Mouse (Mus musculus) limb, embryonic 13.5 days (tissue): ENCODE measurements around the gene Dedd2. TPM values are rescaled to one million over a fixed set of nuclear protein-coding genes. Genes with fewer than 3 reads are reported as not detected.
A peak's percentile ranks its signal among the peaks of the same experiment; 100 is the strongest.

Experiments used
- ATAC-seq: fragments of 200-750 bp; cut with Nextera tagmentation; 2 replicates; pipeline ENCODE4 v1.8.0; 2017; ENCODE audit warnings: low read depth, moderate number of reproducible peaks, moderate TSS enrichment; ENCODE audit not compliant: low FRiP score
- H3K27ac ChIP-seq: fragments of 300-500 bp; sonication (generic); 2 replicates; pipeline ENCODE4 v1.5.1; 2015; ENCODE audit warnings: inconsistent platforms, mild to moderate bottlenecking, moderate library complexity
- H3K27me3 ChIP-seq: fragments of 300-500 bp; sonication (generic); 2 replicates; pipeline ENCODE4 v1.6.1; 2015; ENCODE audit warnings: mild to moderate bottlenecking, inconsistent platforms
- H3K36me3 ChIP-seq: fragments of 300-500 bp; sonication (generic); 2 replicates; pipeline ENCODE4 v1.6.1; 2015; ENCODE audit warnings: inconsistent platforms, mild to moderate bottlenecking, moderate library complexity
- H3K4me1 ChIP-seq: fragments of 300-500 bp; sonication (generic); 2 replicates; pipeline ENCODE4 v1.6.1; 2015; ENCODE audit warnings: inconsistent platforms
- H3K4me2 ChIP-seq: fragments of 300-500 bp; sonication (generic); replicated peaks from 2 replicates; pipeline ENCODE4 v1.6.1; 2015; ENCODE audit warnings: inconsistent platforms, mild to moderate bottlenecking, moderate library complexity
- H3K4me3 ChIP-seq: fragments of 300-500 bp; sonication (generic); 2 replicates; pipeline ENCODE4 v1.5.1; 2015; ENCODE audit warnings: moderate library complexity, mild to moderate bottlenecking, inconsistent platforms
- H3K9ac ChIP-seq: fragments of 300-500 bp; sonication (generic); 2 replicates; pipeline ENCODE4 v1.6.1; 2015; ENCODE audit warnings: mild to moderate bottlenecking, inconsistent platforms
- H3K9me3 ChIP-seq: fragments of 300-500 bp; sonication (generic); 2 replicates; pipeline ENCODE4 v1.6.1; 2016; ENCODE audit warnings: inconsistent platforms
- WGBS: fragments of 180-500 bp; shearing (Covaris S2); methylation state at CpG from one replicate; pipeline ENCODE4 v1.1.7; 2015; 5-methylcytosine and 5-hydroxymethylcytosine counted together
- microRNA-seq: library from miRNA; unstranded; fragments of <30 nt; microRNA quantifications from one replicate; pipeline ENCODE4, GENCODE M21; 2016
- polyA plus RNA-seq: library from polyadenylated mRNA; unstranded; fragments of >200 nt; fragmentation: Nextera tagmentation; extraction: Ambion mirVana; gene quantifications from 2 replicates; pipeline ENCODE4 v1.2.1, GENCODE M21; 2015

Gene Dedd2
- polyA plus RNA-seq, 1 experiment from 2014 or later = 10.5 TPM

DNA sequence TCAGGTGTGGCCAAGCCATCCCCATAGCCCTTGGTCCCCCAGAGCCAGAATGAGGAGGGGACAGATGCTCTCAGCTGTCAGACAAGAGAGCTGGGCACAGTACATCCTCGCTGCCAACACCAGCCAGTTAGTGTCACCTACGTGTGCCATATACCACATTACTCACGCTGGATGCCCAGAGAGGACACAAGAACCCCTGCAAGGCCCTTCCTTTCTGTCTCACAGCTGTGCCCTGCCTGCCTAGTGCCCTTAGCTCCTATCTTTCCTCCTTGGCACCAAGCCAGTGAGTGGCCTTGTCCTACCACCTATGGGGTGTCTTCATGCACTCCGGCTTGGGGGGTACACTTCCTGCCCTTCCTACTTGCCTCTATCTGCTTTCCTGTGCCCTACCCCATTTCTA is 65.8 kb downstream of the Dedd2 start:
- WGBS = 81% methylated on average over 4 of the region's 4 CpGs
- ATAC-seq = no peak
- Histone ChIP-seq H3K9ac (no peak overlapping the region), H3K9me3 (no peaks in the 10 kb centered on the region), H3K27me3 (peaks cover 5% of the 10 kb centered on the region; the same call in 1 of the 2 replicates), H3K27ac (no peak overlapping the region), H3K4me1 (peaks cover 67% of the 10 kb centered on the region), H3K36me3 (no peaks in the 10 kb centered on the region), H3K4me2 (no peak overlapping the region), H3K4me3 (no peak overlapping the region)

DNA sequence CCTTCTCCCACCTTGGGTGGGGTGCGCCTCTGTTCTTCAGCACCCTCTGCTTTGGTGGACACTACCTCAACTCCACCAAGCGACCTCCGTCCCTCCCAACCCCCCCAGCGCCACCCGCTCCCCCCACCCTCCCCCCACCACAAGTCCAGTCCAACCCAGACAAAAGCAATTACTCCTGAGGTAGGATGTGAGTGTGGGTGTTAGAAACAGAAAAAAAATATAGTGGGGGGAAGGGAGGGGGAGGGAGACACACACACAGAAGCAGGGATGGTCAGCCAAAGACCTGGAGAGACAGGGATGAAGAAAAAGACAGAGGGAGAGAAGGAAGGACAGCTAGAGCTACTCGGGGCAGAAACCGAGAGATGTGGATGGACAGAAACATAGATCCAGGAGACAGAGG is 66.6 kb downstream of the Dedd2 start:
- no peak overlapping the region for H3K9ac ChIP-seq
- peak overlapping the region; percentile 40 for H3K4me2 ChIP-seq
- H3K9me3 ChIP-seq = no peaks in the 10 kb centered on the region
- ATAC-seq = no peak
- WGBS = 30% methylated on average over 7 of the region's 7 CpGs
- no peaks in the 10 kb centered on the region for H3K36me3 ChIP-seq
- H3K27ac ChIP-seq = peak overlapping the region; percentile 28; the same call in 1 of the 2 replicates
- H3K4me3 ChIP-seq = no peak overlapping the region
- peaks cover 5% of the 10 kb centered on the region; the same call in 1 of the 2 replicates for H3K27me3 ChIP-seq
- peaks cover 69% of the 10 kb centered on the region for H3K4me1 ChIP-seq

DNA sequence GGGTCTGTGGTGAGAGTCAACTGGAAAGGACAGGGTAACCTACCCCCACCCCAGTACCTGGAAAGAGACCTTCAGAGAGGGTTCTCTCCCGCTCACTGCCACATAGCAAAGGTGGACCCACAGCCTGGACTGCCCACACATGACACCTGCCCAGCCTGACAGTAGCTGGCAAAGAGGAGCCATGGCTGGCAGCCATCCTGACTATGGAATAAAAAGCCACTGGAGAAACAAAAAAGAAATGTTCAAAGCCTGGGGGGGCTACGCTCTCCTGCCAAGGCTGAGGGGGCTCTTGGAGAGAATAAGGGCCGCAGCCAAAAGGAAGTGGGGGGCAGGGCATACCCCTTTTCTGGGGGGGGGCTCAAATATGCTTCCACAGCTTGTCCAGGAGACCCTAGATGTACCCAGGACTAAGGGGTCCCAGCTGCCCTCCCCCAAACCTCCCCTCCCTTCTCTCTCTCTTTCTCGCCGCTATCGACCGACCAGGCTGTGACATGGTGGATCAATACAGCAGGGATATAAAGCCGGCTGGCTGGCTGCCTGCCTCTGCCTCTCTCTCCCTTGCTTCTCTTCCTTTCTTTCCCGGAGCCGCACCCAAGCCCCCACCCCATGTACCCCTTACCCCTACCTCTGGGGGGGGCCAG is 68.4 kb downstream of the Dedd2 start:
- 34% methylated on average over 10 of the region's 10 CpGs for WGBS
- Histone ChIP-seq H3K9ac (peak overlapping the region; percentile 31; the same call in 1 of the 2 replicates), H3K36me3 (no peaks in the 10 kb centered on the region), H3K4me2 (peak overlapping the region; percentile 30), H3K27ac (no peak overlapping the region), H3K4me1 (peaks cover 69% of the 10 kb centered on the region), H3K4me3 (no peak overlapping the region), H3K9me3 (no peaks in the 10 kb centered on the region), H3K27me3 (peaks cover 11% of the 10 kb centered on the region)
- ATAC-seq = 0 out of 2 replicates have a peak, but pooled peaks have one; percentile 6

DNA sequence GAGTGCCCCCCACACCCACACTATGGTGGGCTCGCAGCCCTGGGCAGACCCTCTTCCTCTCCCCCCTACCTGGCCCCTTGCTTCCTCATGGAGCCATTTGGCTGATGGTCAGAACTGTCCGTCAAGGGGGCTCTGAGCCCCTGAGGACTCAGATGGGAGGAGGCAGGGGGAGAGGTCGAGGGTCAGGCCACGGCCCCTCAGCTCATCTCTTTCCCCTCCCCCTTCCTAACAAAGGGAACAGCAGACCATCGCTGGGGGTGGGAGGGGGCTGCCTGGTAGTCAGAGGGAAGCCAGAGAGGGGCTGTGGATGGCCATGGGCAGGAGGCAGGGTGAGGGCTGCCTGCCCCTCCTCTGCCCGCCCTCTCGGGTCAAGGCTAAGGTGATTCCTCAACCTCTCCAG is 69.4 kb downstream of the Dedd2 start:
- H3K9ac ChIP-seq = peak overlapping the region; percentile 0; the same call in 1 of the 2 replicates
- peak overlapping the region; percentile 56 for H3K4me2 ChIP-seq
- 2% methylated on average over 7 of the region's 7 CpGs for WGBS
- ATAC-seq = no peak
- peaks cover 66% of the 10 kb centered on the region for H3K4me1 ChIP-seq
- no peaks in the 10 kb centered on the region for H3K9me3 ChIP-seq
- no peaks in the 10 kb centered on the region for H3K36me3 ChIP-seq
- H3K4me3 ChIP-seq = peak overlapping the region; percentile 15; the same call in 1 of the 2 replicates
- peak overlapping the region; percentile 82 for H3K27ac ChIP-seq
- peaks cover 7% of the 10 kb centered on the region for H3K27me3 ChIP-seq

DNA sequence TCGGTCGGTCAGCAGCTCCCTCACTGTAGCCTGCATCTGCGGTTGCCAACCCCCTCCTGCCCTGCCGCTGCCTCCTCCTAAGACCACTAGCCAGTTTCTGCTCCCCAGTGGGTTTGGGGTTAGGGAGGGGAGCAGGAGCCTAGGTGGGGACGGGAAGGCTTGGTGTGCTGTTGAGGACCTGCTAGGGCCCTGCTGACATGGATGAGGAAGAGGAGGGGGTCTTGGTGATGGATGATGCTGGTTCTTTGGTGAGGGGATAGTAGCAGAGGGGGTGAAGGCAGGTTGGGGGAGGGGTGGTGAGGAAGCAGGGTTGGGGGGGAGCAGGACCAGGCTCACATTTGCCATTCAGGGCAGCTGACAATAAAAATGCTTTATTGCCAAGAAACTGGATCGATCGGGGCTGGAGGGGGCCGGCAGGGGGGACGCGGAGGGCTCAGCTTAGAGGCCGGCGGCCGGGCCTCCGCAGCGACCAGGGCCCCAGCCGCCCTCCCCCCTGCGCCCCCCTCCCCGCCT is 70.2 kb downstream of the Dedd2 start:
- H3K4me3 ChIP-seq = peak overlapping the region; percentile 15
- WGBS = 1% methylated on average over 14 of the region's 18 CpGs
- no peaks in the 10 kb centered on the region for H3K36me3 ChIP-seq
- peaks cover 58% of the 10 kb centered on the region for H3K4me1 ChIP-seq
- peak; percentile 18; the same call in 1 of the 2 replicates for ATAC-seq
- no peaks in the 10 kb centered on the region for H3K9me3 ChIP-seq
- H3K27me3 ChIP-seq = peaks cover 7% of the 10 kb centered on the region; the same call in 1 of the 2 replicates
- H3K9ac ChIP-seq = no peak overlapping the region
- H3K27ac ChIP-seq = no peak overlapping the region
- peak overlapping the region; percentile 56 for H3K4me2 ChIP-seq

Small RNA genes lying within 50 kb of the gene (microRNA-seq; reads per million reads assigned to microRNA genes)
- not detected for gene Mir7048

Other genes with a start within 250 kb of the Dedd2 start
- 138 and 146 TPM in 2 replicates for gene Rabac1, start 247.9 kb downstream of the Dedd2 start, polyA plus RNA-seq
- 0.59 and 1.3 TPM in 2 replicates for gene Atp1a3, start 214.7 kb downstream of the Dedd2 start, polyA plus RNA-seq
- gene Grik5, start 148.3 kb downstream of the Dedd2 start, polyA plus RNA-seq = 8.5 and 10.2 TPM in 2 replicates
- gene Zfp574, start 148.0 kb downstream of the Dedd2 start, polyA plus RNA-seq = 36.3 and 37.8 TPM in 2 replicates
- 2.0 and 2.2 TPM in 2 replicates for gene Pou2f2, start 40.9 kb downstream of the Dedd2 start, polyA plus RNA-seq
- 2.3 and 2.8 TPM in 2 replicates for gene Zfp526, start 810 bp upstream of the Dedd2 start, polyA plus RNA-seq
- 11.9 and 13.0 TPM in 2 replicates for gene Gsk3a, start 17.2 kb upstream of the Dedd2 start, polyA plus RNA-seq
- gene Erf, start 30.1 kb upstream of the Dedd2 start, polyA plus RNA-seq = 25.6 and 26.6 TPM in 2 replicates
- 40.9 and 43.6 TPM in 2 replicates for gene Cic, start 47.1 kb upstream of the Dedd2 start, polyA plus RNA-seq
- gene Pafah1b3, start 77.4 kb upstream of the Dedd2 start, polyA plus RNA-seq = 281 and 307 TPM in 2 replicates
- gene Prr19, start 80.8 kb upstream of the Dedd2 start, polyA plus RNA-seq = 0.91 and 1.1 TPM in 2 replicates
- 1.5 and 1.9 TPM in 2 replicates for gene Tmem145, start 85.5 kb upstream of the Dedd2 start, polyA plus RNA-seq
- 18.1 and 19.5 TPM in 2 replicates for gene Megf8, start 96.5 kb upstream of the Dedd2 start, polyA plus RNA-seq
- 0.92 TPM in 1 of 2 replicates, not detected in the other for gene Cnfn, start 149.1 kb upstream of the Dedd2 start, polyA plus RNA-seq
- gene Lipe, start 178.1 kb upstream of the Dedd2 start, polyA plus RNA-seq = 11.5 and 11.8 TPM in 2 replicates
- gene Cxcl17, start 192.3 kb upstream of the Dedd2 start, polyA plus RNA-seq = 0.61 and 0.73 TPM in 2 replicates